Mouse (Mus musculus) forebrain, postnatal 0 days (tissue): Measurements from ENCODE around the gene Clpb. TPM values are rescaled to one million over a fixed set of nuclear protein-coding genes. Genes with fewer than 3 reads are reported as not detected.

Experiments used
- ATAC-seq: fragments of 200-750 bp; cut with Nextera tagmentation; 2 replicates; pipeline ENCODE4 v1.8.0; 2017; ENCODE audit warnings: mild to moderate bottlenecking, moderate library complexity
- DNase-seq: peaks from one replicate; pipeline ENCODE4 v3.0.0-alpha.2; 2015
- H3K27ac ChIP-seq: fragments of 300-500 bp; sonication (generic); 2 replicates; pipeline ENCODE4 v1.5.1; 2014; ENCODE audit warnings: low read depth, mild to moderate bottlenecking, antibody characterized with exemption, low read length, moderate library complexity, mixed read lengths
- H3K27me3 ChIP-seq: fragments of 300-500 bp; sonication (generic); 2 replicates; pipeline ENCODE4 v1.6.1; 2014; ENCODE audit warnings: mild to moderate bottlenecking, low read length, mixed read lengths; ENCODE audit not compliant: insufficient read depth
- H3K36me3 ChIP-seq: fragments of 300-500 bp; sonication (generic); 2 replicates; pipeline ENCODE4 v1.6.1; 2014; ENCODE audit warnings: mild to moderate bottlenecking, moderate library complexity; ENCODE audit not compliant: insufficient read depth
- H3K4me1 ChIP-seq: fragments of 300-500 bp; sonication (generic); 2 replicates; pipeline ENCODE4 v1.6.1; 2014; ENCODE audit warnings: antibody characterized with exemption; ENCODE audit not compliant: insufficient read depth
- H3K4me2 ChIP-seq: fragments of 300-500 bp; sonication (generic); 2 replicates; pipeline ENCODE4 v1.6.1; 2014; ENCODE audit warnings: low read depth, mild to moderate bottlenecking, moderate library complexity
- H3K4me3 ChIP-seq: fragments of 300-500 bp; sonication (generic); 2 replicates; pipeline ENCODE4 v1.5.1; 2014; ENCODE audit warnings: low read depth, low read length, mixed read lengths
- H3K9ac ChIP-seq: fragments of 300-500 bp; sonication (generic); 2 replicates; pipeline ENCODE4 v1.6.1; 2014; ENCODE audit warnings: mild to moderate bottlenecking
- H3K9me3 ChIP-seq: fragments of 300-500 bp; sonication (generic); 2 replicates; pipeline ENCODE4 v1.6.1; 2016; ENCODE audit warnings: low read length
- CTCF ChIP-seq: sonication (generic); IDR thresholded peaks from 2 replicates; pipeline ENCODE4 v1.5.1; 2016; ENCODE audit warnings: antibody characterized with exemption, control low read depth, low read depth
- WGBS: fragments of 180-500 bp; shearing (Covaris S2); extraction: QIAGEN DNeasy Blood & Tissue Kit; methylation state at CpG from one replicate; pipeline ENCODE4 v1.1.7; 2014; 5-methylcytosine and 5-hydroxymethylcytosine counted together
- polyA plus RNA-seq: library from polyadenylated mRNA; unstranded; fragments of >200 nt; fragmentation: Nextera tagmentation; extraction: Ambion mirVana; gene quantifications from 2 replicates; pipeline ENCODE4 v1.2.1, GENCODE M21; 2015
- total RNA-seq: library from RNA; depleted of rRNA; stranded (reverse); fragments of >200 nt; gene quantifications from 2 replicates; pipeline ENCODE4 v1.2.3, GENCODE M21; 2014

The Clpb gene
- total and polyA plus RNA-seq, 2 experiments from 2014 or later: 38.3 to 45.9 TPM

GRCm38 (mm10) chr7:101683976-101684630 lies 20.7 kb downstream of the Clpb start:
- TF ChIP-seq CTCF: no peak
- DNase-seq: no peak
- H3K9me3 ChIP-seq: no peaks in the 10 kb centered on the region
- H3K27ac ChIP-seq: no peak overlapping the region
- no peak; the same call in 1 of the 2 replicates for ATAC-seq
- no peaks in the 10 kb centered on the region for H3K4me1 ChIP-seq
- H3K36me3 ChIP-seq: peaks cover 15% of the 10 kb centered on the region; the same call in 1 of the 2 replicates
- no peaks in the 10 kb centered on the region for H3K27me3 ChIP-seq
- H3K9ac ChIP-seq: no peak overlapping the region
- H3K4me2 ChIP-seq: no peak overlapping the region
- H3K4me3 ChIP-seq: no peak overlapping the region
- 13% methylated on average over 9 of the region's 9 CpGs for WGBS

GRCm38 (mm10) chr7:101684671-101685070 lies 21.2 kb downstream of the Clpb start:
- DNase-seq: no peak
- Histone ChIP-seq H3K27ac (no peak overlapping the region), H3K9me3 (no peaks in the 10 kb centered on the region), H3K4me2 (no peak overlapping the region), H3K36me3 (peaks cover 16% of the 10 kb centered on the region; the same call in 1 of the 2 replicates), H3K27me3 (no peaks in the 10 kb centered on the region), H3K4me1 (no peaks in the 10 kb centered on the region), H3K4me3 (no peak overlapping the region), H3K9ac (no peak overlapping the region)
- no peak for TF ChIP-seq CTCF
- no peak for ATAC-seq
- 44% methylated on average over 3 of the region's 3 CpGs for WGBS

GRCm38 (mm10) chr7:101687144-101687543 lies 23.7 kb downstream of the Clpb start:
- no peak for TF ChIP-seq CTCF
- Histone ChIP-seq H3K27me3 (no peaks in the 10 kb centered on the region), H3K9me3 (no peaks in the 10 kb centered on the region), H3K9ac (no peak overlapping the region), H3K4me2 (no peak overlapping the region), H3K4me1 (no peaks in the 10 kb centered on the region), H3K36me3 (peaks cover 16% of the 10 kb centered on the region; the same call in 1 of the 2 replicates), H3K4me3 (no peak overlapping the region), H3K27ac (no peak overlapping the region)
- WGBS: 85% methylated on average over 2 of the region's 2 CpGs
- DNase-seq (no peak), ATAC-seq (no peak)

- no peak for ATAC-seq
- no peaks in the 10 kb centered on the region for H3K9me3 ChIP-seq
- no peaks in the 10 kb centered on the region for H3K27me3 ChIP-seq
- H3K4me3 ChIP-seq: no peak overlapping the region
- H3K9ac ChIP-seq: no peak overlapping the region
- H3K4me1 ChIP-seq: no peaks in the 10 kb centered on the region
- no peak for TF ChIP-seq CTCF
- WGBS: 59% methylated on average over 2 of the region's 2 CpGs
- DNase-seq: no peak
- H3K36me3 ChIP-seq: peaks cover 16% of the 10 kb centered on the region; the same call in 1 of the 2 replicates
- H3K27ac ChIP-seq: no peak overlapping the region
- no peak overlapping the region for H3K4me2 ChIP-seq
These were observed 27.0 kb downstream of the Clpb start for GRCm38 (mm10) chr7:101690471-101690870.

GRCm38 (mm10) chr7:101691863-101692262 lies 28.4 kb downstream of the Clpb start:
- H3K9ac ChIP-seq: no peak overlapping the region
- TF ChIP-seq CTCF: no peak
- H3K27me3 ChIP-seq: no peaks in the 10 kb centered on the region
- H3K27ac ChIP-seq: no peak overlapping the region
- 85% methylated on average over 8 of the region's 8 CpGs for WGBS
- ATAC-seq (no peak), DNase-seq (no peak)
- no peak overlapping the region for H3K4me2 ChIP-seq
- H3K9me3 ChIP-seq: no peaks in the 10 kb centered on the region
- no peak overlapping the region for H3K4me3 ChIP-seq
- peaks cover 16% of the 10 kb centered on the region; the same call in 1 of the 2 replicates for H3K36me3 ChIP-seq
- H3K4me1 ChIP-seq: no peaks in the 10 kb centered on the region

- Histone ChIP-seq H3K4me3 (no peak overlapping the region), H3K4me1 (no peaks in the 10 kb centered on the region), H3K27ac (no peak overlapping the region), H3K9ac (no peak overlapping the region), H3K4me2 (no peak overlapping the region), H3K27me3 (no peaks in the 10 kb centered on the region), H3K36me3 (peaks cover 16% of the 10 kb centered on the region; the same call in 1 of the 2 replicates), H3K9me3 (no peaks in the 10 kb centered on the region)
- no peak for ATAC-seq
- no peak for DNase-seq
- 76% methylated on average over 14 of the region's 14 CpGs for WGBS
- TF ChIP-seq CTCF: no peak
These were observed 29.0 kb downstream of the Clpb start for GRCm38 (mm10) chr7:101692446-101692845.

GRCm38 (mm10) chr7:101695483-101695882 lies 32.0 kb downstream of the Clpb start:
- DNase-seq (no peak), ATAC-seq (no peak)
- Histone ChIP-seq H3K27me3 (no peaks in the 10 kb centered on the region), H3K36me3 (no peaks in the 10 kb centered on the region), H3K9ac (no peak overlapping the region), H3K9me3 (no peaks in the 10 kb centered on the region), H3K4me1 (no peaks in the 10 kb centered on the region), H3K4me3 (no peak overlapping the region), H3K27ac (no peak overlapping the region), H3K4me2 (no peak overlapping the region)
- 44% methylated on average over 5 of the region's 5 CpGs for WGBS
- no peak for TF ChIP-seq CTCF
